In the genomic region with DNA sequence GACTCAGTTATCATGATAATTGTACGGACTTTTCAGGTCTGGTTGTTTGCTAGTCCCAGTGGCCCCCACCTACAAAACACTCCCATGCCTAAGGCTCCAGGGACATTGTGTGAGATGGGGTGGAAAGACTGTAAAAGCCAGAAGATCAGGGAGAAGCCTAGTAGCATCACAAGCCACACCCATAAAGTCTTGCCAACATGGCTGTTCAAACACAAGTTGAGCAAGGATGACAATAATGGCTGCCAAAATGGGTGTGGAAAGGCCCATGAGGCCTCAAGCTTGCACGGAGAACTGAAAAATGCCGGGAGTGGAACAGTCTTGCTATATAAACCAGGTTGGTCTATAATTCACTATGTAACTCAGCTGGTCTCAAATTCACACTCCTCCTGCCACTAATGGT, we compare ENCODE assay signal across 21 mouse cellular contexts.
A peak's percentile ranks its signal among the peaks of the same experiment; 100 is the strongest.
DNase-seq lines count a peak whose midpoint lies in the region; ATAC-seq and TF ChIP-seq lines count a peak whose summit lies in the region.
"Had no signal": no experiment of that assay in that cellular context is flagged by ENCODE, and none has a peak within 500 bp of the region (broad histone marks: within the 10 kb centered on the region; RNA-seq: fewer than 3 reads in every experiment).

No protein-coding gene starts in this region.

- H3K4me1 ChIP-seq in heart, embryonic 11.5 days (ENCODE audit: control insufficient read depth, insufficient read depth, low read length) = peaks cover 2% of the 10 kb centered on the region; the same call in 1 of the 2 replicates
- peaks cover 53 to 90% of the 10 kb centered on the region in 2 experiments for H3K4me1 ChIP-seq in CH12.LX (ENCODE audit: control insufficient read depth in 1 of 2, insufficient read depth in 2 of 2)
- H3K4me1 ChIP-seq: forebrain, embryonic 13.5 days had no signal

- no peaks in the 10 kb centered on the region for H3K9me3 ChIP-seq in heart, embryonic 11.5 days (replicated peaks; ENCODE audit: control insufficient read depth, low read length)
- no peaks in the 10 kb centered on the region for H3K9me3 ChIP-seq in CH12.LX (replicated peaks; ENCODE audit: low read length)
- H3K9me3 ChIP-seq: embryonic facial prominence, embryonic 13.5 days; forebrain, embryonic 13.5 days; heart, embryonic 13.5 days; hindbrain, embryonic 12.5 days had no signal

- no peak overlapping the region for H3K9ac ChIP-seq in heart, embryonic 11.5 days (ENCODE audit: low read depth, low read length)
- no peak overlapping the region for H3K9ac ChIP-seq in CH12.LX (ENCODE audit: insufficient read depth, low read depth)
- H3K9ac ChIP-seq: embryonic facial prominence, embryonic 13.5 days; forebrain, embryonic 13.5 days; forebrain, postnatal 0 days; heart, embryonic 13.5 days; hindbrain, embryonic 12.5 days had no signal

- 80% methylated on average over 3 of the region's 3 CpGs for WGBS in heart, embryonic 11.5 days (ENCODE audit: insufficient replicate concordance)

- no peak for TF ChIP-seq RAD21 in CH12.LX (IDR thresholded peaks at IDR 0.05; ENCODE audit: low read depth, low read length)

- in situ Hi-C loops in CH12.LX (cut with MboI; ENCODE audit: low pct_ligation_motif_present, low pct_unique_long_range_greater_than_20kb, low sequenced_read_pairs) = loop anchor here (5.0 to 25.0 kb wide), 3 partner anchors 35 to 1115 kb away; partner anchors contain the start of gene Zc3h12d

- no peaks in the 10 kb centered on the region for H3K36me3 ChIP-seq in heart, embryonic 11.5 days (ENCODE audit: control insufficient read depth, insufficient read depth, low read length)
- H3K36me3 ChIP-seq in CH12.LX (replicated peaks in 1 of 2; ENCODE audit: control insufficient read depth in 1 of 2, insufficient read depth in 1 of 2, low read length in 1 of 2) = no peaks in the 10 kb centered on the region
- H3K36me3 ChIP-seq: embryonic facial prominence, embryonic 13.5 days; G1E; heart, embryonic 13.5 days; hindbrain, embryonic 12.5 days had no signal

- no peaks in the 10 kb centered on the region for H3K79me2 ChIP-seq in CH12.LX (replicated peaks; ENCODE audit: control insufficient read depth, extremely low read depth, insufficient read depth, poor library complexity, severe bottlenecking)

- no peak overlapping the region for H3K4me2 ChIP-seq in heart, embryonic 11.5 days
- H3K4me2 ChIP-seq in CH12.LX (ENCODE audit: insufficient read depth, low read depth, poor library complexity, severe bottlenecking) = no peak overlapping the region
- H3K4me2 ChIP-seq: embryonic facial prominence, embryonic 13.5 days; forebrain, embryonic 13.5 days; heart, embryonic 13.5 days; hindbrain, embryonic 12.5 days had no signal

- TF ChIP-seq EP300 in CH12.LX (IDR thresholded peaks at IDR 0.05; ENCODE audit: low read length) = no peak

- no peak for TF ChIP-seq CTCF in CH12.LX (conservative IDR thresholded peaks at IDR 0.05 in 1 of 2, IDR thresholded peaks at IDR 0.05 in 1 of 2; ENCODE audit: low read depth in 2 of 2, low read length in 2 of 2)

- TF ChIP-seq POLR2A in CH12.LX (IDR thresholded peaks at IDR 0.05; ENCODE audit: low read depth, low read length) = no peak

- DNase-seq in gastrocnemius, adult 18-20 months (ENCODE audit: low spot score) = peak; percentile 78
- DNase-seq in gastrocnemius, postnatal 10 days = no peak
- DNase-seq in heart, adult 18-20 months = peak; percentile 55 to 62
- DNase-seq in CH12.LX (ENCODE audit: extremely low read depth) = no peak
- DNase-seq in fat pad, adult 2 months (ENCODE audit: extremely low read depth, low read depth, low spot score) = peak; percentile 49
- DNase-seq in retina, postnatal 1 day = no peak
- DNase-seq in kidney, postnatal 14 days = no peak
- DNase-seq: cerebellum, adult 11-12 months; cerebellum, adult 9-10 months; cerebellum, postnatal 25 days; forebrain, postnatal 0 days; heart, postnatal 4 days; kidney, adult 8-10 months had no signal

- dilution Hi-C loops in CH12.LX (cut with MboI; ENCODE audit: extremely low pct_ligation_motif_present, extremely low pct_unique_long_range_greater_than_20kb, low sequenced_read_pairs) = no loop called here

- ATAC-seq in heart, embryonic 11.5 days (replicated peaks; ENCODE audit: insufficient number of reproducible peaks, low FRiP score, low TSS enrichment) = no peak
- ATAC-seq: forebrain, embryonic 13.5 days; forebrain, postnatal 0 days; inflammation-experienced regulatory T-cells, adult 6 months; intestine, postnatal 0 days had no signal

- H3K4me3 ChIP-seq in heart, embryonic 11.5 days (ENCODE audit: low read depth, low read length) = no peak overlapping the region
- H3K4me3 ChIP-seq in CH12.LX (replicated peaks in 1 of 3; ENCODE audit: low read depth in 2 of 3, low read length in 2 of 3, poor library complexity in 1 of 3) = peak overlapping the region in 1 of 3 experiments; percentile 15
- H3K4me3 ChIP-seq: embryonic facial prominence, embryonic 13.5 days; forebrain, embryonic 13.5 days; heart, embryonic 13.5 days; hindbrain, embryonic 12.5 days had no signal

- no peaks in the 10 kb centered on the region for H3K27me3 ChIP-seq in heart, embryonic 11.5 days (ENCODE audit: control insufficient read depth, insufficient read depth, low read length)
- no peaks in the 10 kb centered on the region for H3K27me3 ChIP-seq in CH12.LX (replicated peaks)
- H3K27me3 ChIP-seq: forebrain, embryonic 13.5 days; heart, embryonic 13.5 days; hindbrain, embryonic 12.5 days had no signal

- no peak overlapping the region for H3K27ac ChIP-seq in heart, embryonic 11.5 days (ENCODE audit: low read depth, low read length)
- peak overlapping the region; percentile 96 for H3K27ac ChIP-seq in CH12.LX (ENCODE audit: insufficient read depth, low read depth)
- H3K27ac ChIP-seq: embryonic facial prominence, embryonic 13.5 days; forebrain, embryonic 13.5 days; heart, embryonic 13.5 days; hindbrain, embryonic 12.5 days had no signal

TF ChIP-seq in CH12.LX, 34 proteins besides CTCF, POLR2A, EP300 and RAD21:
- TF ChIP-seq TCF12 (IDR thresholded peaks at IDR 0.05; ENCODE audit: low read depth, low read length) (0 out of 2 replicates have a peak, but pooled peaks have one; percentile 10), ETS1 (conservative IDR thresholded peaks at IDR 0.05; ENCODE audit: low read depth, low read length) (peak; percentile 19; the same call in 1 of the 2 replicates), NRF1 (IDR thresholded peaks at IDR 0.05; ENCODE audit: low read depth, low read length) (0 out of 2 replicates have a peak, but pooled peaks have one; percentile 20), IRF4 (IDR thresholded peaks at IDR 0.05; ENCODE audit: low read depth, low read length) (no peak), MAZ (IDR thresholded peaks at IDR 0.05; ENCODE audit: low read depth, low read length) (no peak), CHD2 (IDR thresholded peaks at IDR 0.05; ENCODE audit: low read length) (no peak), MAX (IDR thresholded peaks at IDR 0.05; ENCODE audit: low read length) (no peak), JUND (conservative IDR thresholded peaks at IDR 0.05; ENCODE audit: low read depth, low read length) (no peak), MAFK (IDR thresholded peaks at IDR 0.05; ENCODE audit: insufficient replicate concordance, low read length) (0 out of 2 replicates have a peak, but pooled peaks have one; percentile 36), GABPA (IDR thresholded peaks at IDR 0.05; ENCODE audit: insufficient replicate concordance, low read depth, low read length) (no peak), USF2 (conservative IDR thresholded peaks at IDR 0.05; ENCODE audit: low read depth, low read length) (no peak), SMC3 (IDR thresholded peaks at IDR 0.05; ENCODE audit: low read depth, low read length) (no peak), HCFC1 (IDR thresholded peaks at IDR 0.05; ENCODE audit: low read depth, low read length) (no peak), PAX5 (IDR thresholded peaks at IDR 0.05; ENCODE audit: low read length) (no peak), MEF2A (IDR thresholded peaks at IDR 0.05; ENCODE audit: borderline replicate concordance, low read depth, low read length) (no peak), POLR2AphosphoS2 (IDR thresholded peaks at IDR 0.05; ENCODE audit: low read depth, low read length) (no peak)

Comparison
In these comparisons a context has a peak if more than half of its experiments do, and no peak if none do; other contexts are left out.
1. DNase-seq: peak in gastrocnemius, adult 18-20 months (single experiment), heart, adult 18-20 months (2 of 2) and fat pad, adult 2 months (single experiment); none in gastrocnemius, postnatal 10 days (single experiment), CH12.LX (single experiment), retina, postnatal 1 day (single experiment) and kidney, postnatal 14 days (single experiment).